Mouse (Mus musculus) CH12.LX (cell line): ENCODE measurements at regions not wholly inside any gene's neighbourhood (a gene's known extent, or its start where the extent isn't known, plus 50 kb on each side); places are given as distances from the start of the nearest gene placed in this dataset.

ENCODE experiments used
- DNase-seq: peaks from one replicate; pipeline ENCODE4 v3.0.0-alpha.2; 2013; ENCODE audit errors: extremely low read depth
- H3K27ac ChIP-seq: 2 replicates; pipeline ENCODE4 v1.5.1; 2012; ENCODE audit warnings: low read depth, mild to moderate bottlenecking, control low read depth, moderate library complexity; ENCODE audit not compliant: insufficient read depth
- H3K27me3 ChIP-seq: replicated peaks from 2 replicates; pipeline ENCODE3; 2012; ENCODE audit warnings: inconsistent platforms
- H3K36me3 ChIP-seq, 2 experiments: replicated peaks in 1 of 2; 2 replicates each; pipeline versions ENCODE3 to v1.6.1; 2012; ENCODE audit warnings: inconsistent platforms in 1 of 2, low read length in 1 of 2, mild to moderate bottlenecking in 1 of 2, mixed read lengths in 1 of 2, moderate library complexity in 1 of 2; ENCODE audit not compliant: control insufficient read depth in 1 of 2, insufficient read depth in 1 of 2
- H3K4me1 ChIP-seq, 2 experiments: 2 replicates each; pipeline ENCODE4 v1.6.1; 2012; ENCODE audit warnings: inconsistent platforms in 1 of 2, moderate library complexity in 1 of 2; ENCODE audit not compliant: insufficient read depth in 2 of 2, control insufficient read depth in 1 of 2
- H3K4me2 ChIP-seq: 2 replicates; pipeline ENCODE4 v1.6.1; 2012; ENCODE audit warnings: low read depth, mild to moderate bottlenecking, control low read depth; ENCODE audit not compliant: poor library complexity, insufficient read depth, severe bottlenecking
- H3K4me3 ChIP-seq, 3 experiments: fragments of 150-350 bp in 1 of 3; sonication (generic) in 1 of 3; replicated peaks in 1 of 3; 2 replicates each; pipeline versions ENCODE3 to v1.5.1; 2011 to 2012; ENCODE audit warnings: low read depth in 2 of 3, low read length in 2 of 3, mild to moderate bottlenecking in 2 of 3, moderate library complexity in 2 of 3, control low read depth in 1 of 3, improper control_type of control experiment in 1 of 3, inconsistent platforms in 1 of 3, mixed read lengths in 1 of 3; ENCODE audit not compliant: poor library complexity in 1 of 3
- H3K79me2 ChIP-seq: replicated peaks from 2 replicates; pipeline ENCODE4 v1.6.1; 2012; ENCODE audit warnings: mild to moderate bottlenecking, moderate library complexity; ENCODE audit not compliant: control insufficient read depth, poor library complexity, insufficient read depth, severe bottlenecking; ENCODE audit errors: extremely low read depth
- H3K9ac ChIP-seq: 2 replicates; pipeline ENCODE4 v1.6.1; 2012; ENCODE audit warnings: low read depth, mild to moderate bottlenecking, control low read depth, moderate library complexity; ENCODE audit not compliant: insufficient read depth
- H3K9me3 ChIP-seq: replicated peaks from 2 replicates; pipeline ENCODE3; 2012; ENCODE audit warnings: low read length, inconsistent platforms, mixed read lengths
- BHLHE40 ChIP-seq: IDR thresholded peaks from 2 replicates; pipeline ENCODE4 v1.6.1; 2011; ENCODE audit warnings: mild to moderate bottlenecking, low read depth, low read length, improper control_type of control experiment
- E2F4 ChIP-seq: IDR thresholded peaks from 2 replicates; pipeline ENCODE4 v1.6.1; 2011; ENCODE audit warnings: low read depth, low read length, improper control_type of control experiment; ENCODE audit not compliant: insufficient replicate concordance
- ELF1 ChIP-seq: IDR thresholded peaks from 2 replicates; pipeline ENCODE4 v1.6.1; 2014; ENCODE audit warnings: low read depth, mild to moderate bottlenecking, inconsistent platforms, low read length, improper control_type of control experiment
- EP300 ChIP-seq: IDR thresholded peaks from 2 replicates; pipeline ENCODE4 v1.6.1; 2011; ENCODE audit warnings: low read length, improper control_type of control experiment
- IRF4 ChIP-seq: IDR thresholded peaks from 2 replicates; pipeline ENCODE4 v1.6.1; 2014; ENCODE audit warnings: low read depth, mild to moderate bottlenecking, inconsistent platforms, low read length, improper control_type of control experiment
- JUN ChIP-seq: IDR thresholded peaks from 2 replicates; pipeline ENCODE4 v1.6.1; 2011; ENCODE audit warnings: low read depth, mild to moderate bottlenecking, low read length, improper control_type of control experiment, moderate library complexity; ENCODE audit not compliant: insufficient read depth
- MAFK ChIP-seq: IDR thresholded peaks from 2 replicates; pipeline ENCODE4 v1.6.1; 2011; ENCODE audit warnings: low read length, improper control_type of control experiment; ENCODE audit not compliant: insufficient replicate concordance
- MAZ ChIP-seq: IDR thresholded peaks from 2 replicates; pipeline ENCODE4 v1.6.1; 2012; ENCODE audit warnings: low read depth, mild to moderate bottlenecking, inconsistent platforms, low read length, improper control_type of control experiment, moderate library complexity
- MYC ChIP-seq: IDR thresholded peaks from 2 replicates; pipeline ENCODE4 v1.6.1; 2011; ENCODE audit warnings: low read depth, mild to moderate bottlenecking, improper control_type of control experiment, low read length
- NELFE ChIP-seq: IDR thresholded peaks from 2 replicates; pipeline ENCODE4 v1.6.1; 2011; ENCODE audit warnings: low read depth, low read length, improper control_type of control experiment
- NRF1 ChIP-seq: IDR thresholded peaks from 2 replicates; pipeline ENCODE4 v1.6.1; 2014; ENCODE audit warnings: low read depth, mild to moderate bottlenecking, inconsistent platforms, low read length, improper control_type of control experiment, moderate library complexity
- PAX5 ChIP-seq: IDR thresholded peaks from 2 replicates; pipeline ENCODE4 v1.6.1; 2012; ENCODE audit warnings: low read length, inconsistent platforms, mixed read lengths
- POLR2A ChIP-seq: IDR thresholded peaks from 2 replicates; pipeline ENCODE4 v1.6.1; 2011; ENCODE audit warnings: low read depth, mild to moderate bottlenecking, improper control_type of control experiment, low read length
- POLR2AphosphoS2 ChIP-seq: IDR thresholded peaks from 2 replicates; pipeline ENCODE4 v1.6.1; 2011; ENCODE audit warnings: low read depth, low read length, improper control_type of control experiment
- RAD21 ChIP-seq: IDR thresholded peaks from 2 replicates; pipeline ENCODE4 v1.6.1; 2011; ENCODE audit warnings: low read depth, mild to moderate bottlenecking, low read length, improper control_type of control experiment, moderate library complexity
- SMC3 ChIP-seq: IDR thresholded peaks from 2 replicates; pipeline ENCODE4 v1.6.1; 2011; ENCODE audit warnings: low read depth, low read length, improper control_type of control experiment
- TBP ChIP-seq: conservative IDR thresholded peaks from 2 replicates; pipeline ENCODE4 v1.6.1; 2011; ENCODE audit warnings: low read depth, low read length, improper control_type of control experiment
- USF2 ChIP-seq: conservative IDR thresholded peaks from 2 replicates; pipeline ENCODE4 v1.6.1; 2011; ENCODE audit warnings: low read depth, low read length, improper control_type of control experiment
- ZNF384 ChIP-seq: IDR thresholded peaks from 2 replicates; pipeline ENCODE4 v1.6.1; 2012; ENCODE audit warnings: low read depth, low read length, improper control_type of control experiment, inconsistent platforms
- dilution Hi-C: fragments of 300-500 bp; cut with MboI; formaldehyde crosslinking; loops from 2 replicates; pipeline ENCODE4 v1.14.3; 2020; ENCODE audit warnings: low sequenced_read_pairs; ENCODE audit not compliant: extremely low pct_unique_long_range_greater_than_20kb, extremely low pct_ligation_motif_present
- in situ Hi-C: fragments of 300-500 bp; cut with MboI; formaldehyde crosslinking; loops from 3 replicates; pipeline ENCODE4 v1.14.3; 2019; ENCODE audit warnings: low sequenced_read_pairs, low pct_ligation_motif_present, low pct_unique_long_range_greater_than_20kb, mixed read lengths

GRCm38 (mm10) chr3:151978136-151978535 is 140.7 kb upstream of the Ptgfr start:
- no peaks in the 10 kb centered on the region for H3K36me3 ChIP-seq
- in situ Hi-C loops (no loop called here), dilution Hi-C loops (no loop called here)

GRCm38 (mm10) chr3:151977651-151978050 is 140.2 kb upstream of the Ptgfr start:
- DNase-seq = no peak
- Histone ChIP-seq H3K4me2 (no peak overlapping the region), H3K9me3 (no peaks in the 10 kb centered on the region), H3K27me3 (no peaks in the 10 kb centered on the region), H3K4me3 (no peak overlapping the region), H3K4me1 (no peaks in the 10 kb centered on the region), H3K36me3 (no peaks in the 10 kb centered on the region), H3K27ac (no peak overlapping the region), H3K79me2 (no peaks in the 10 kb centered on the region), H3K9ac (no peak overlapping the region)
- in situ Hi-C loops (no loop called here), dilution Hi-C loops (no loop called here)
- TF ChIP-seq PAX5 (no peak), POLR2AphosphoS2 (no peak), MAZ (no peak), NELFE (no peak), MAFK (no peak), POLR2A (no peak), ZNF384 (no peak), BHLHE40 (no peak), MYC (no peak), EP300 (no peak)

More at GRCm38 (mm10) chr3:151978136-151978535, 140.7 kb upstream of the Ptgfr start:
- Histone ChIP-seq H3K9me3 (no peaks in the 10 kb centered on the region), H3K79me2 (no peaks in the 10 kb centered on the region), H3K27me3 (no peaks in the 10 kb centered on the region), H3K4me2 (no peak overlapping the region), H3K4me1 (no peaks in the 10 kb centered on the region), H3K9ac (no peak overlapping the region)
- DNase-seq = no peak
- TF ChIP-seq TBP (no peak), ELF1 (no peak), NRF1 (no peak), NELFE (no peak), JUN (no peak), IRF4 (no peak), SMC3 (no peak), RAD21 (no peak), PAX5 (no peak), E2F4 (no peak), BHLHE40 (no peak), USF2 (no peak), POLR2A (no peak)
- TF ChIP-seq, all 38 proteins: peak for 0
- H3K27ac ChIP-seq = no peak overlapping the region
- H3K4me3 ChIP-seq = no peak overlapping the region
